8 mouse cellular contexts compared by ENCODE assay signal in genomic region chr7:79780647-79781626, GRCm38 (mm10). TPM values are rescaled to one million over a fixed set of nuclear protein-coding genes. Genes with fewer than 3 reads are reported as not detected.
DNase-seq lines count a peak whose midpoint lies in the region; TF ChIP-seq lines count a peak whose summit lies in the region.

No protein-coding gene starts in this region.

- 33% methylated on average over 16 of the region's 16 CpGs for WGBS in macrophage (ENCODE audit: missing documents)

- H3K79me2 ChIP-seq in macrophage (ENCODE audit: inconsistent target) = no peaks in the 10 kb centered on the region

- DNase-seq in adipocyte (ENCODE audit: low spot score) = peak; percentile 95
- peak; percentile 74 for DNase-seq in gastrocnemius, postnatal 10 days
- DNase-seq in hindlimb bud, embryonic 11.5 days (ENCODE audit: extremely low spot score, low read depth, low spot score) = peak; percentile 76
- DNase-seq in left cerebral cortex, adult 2 months (ENCODE audit: extremely low spot score in 1 of 2, low spot score in 2 of 2) = peak; percentile 61 to 75
- peak; percentile 84 for DNase-seq in retina, postnatal 1 day
- peak; percentile 76 for DNase-seq in urinary bladder, postnatal 14 days (ENCODE audit: low spot score)

- no peaks in the 10 kb centered on the region for H3K36me3 ChIP-seq in macrophage (ENCODE audit: inconsistent target)

- peaks cover 2% of the 10 kb centered on the region; the same call in 1 of the 2 replicates for H3K4me1 ChIP-seq in cortical plate, adult 2 months (ENCODE audit: control insufficient read depth, insufficient read depth, low read length)

- H3K4me3 ChIP-seq in cortical plate, adult 2 months (ENCODE audit: insufficient read depth, low read length) = peak overlapping the region; percentile 22
- H3K4me3 ChIP-seq in left cerebral cortex, adult 2 months = peak overlapping the region; percentile 36
- peak overlapping the region; percentile 16; the same call in 1 of the 2 replicates for H3K4me3 ChIP-seq in macrophage (ENCODE audit: inconsistent target)

- H3K27ac ChIP-seq in cortical plate, adult 2 months (ENCODE audit: insufficient read depth, low read length) = no peak overlapping the region
- no peak overlapping the region for H3K27ac ChIP-seq in left cerebral cortex, adult 2 months
- peak overlapping the region; percentile 62 for H3K27ac ChIP-seq in macrophage

- no peak for TF ChIP-seq POLR2A in cortical plate, adult 2 months (IDR thresholded peaks at IDR 0.05; ENCODE audit: extremely low read depth, insufficient read depth, low read length)

- TF ChIP-seq CTCF in cortical plate, adult 2 months (IDR thresholded peaks at IDR 0.05; ENCODE audit: extremely low read depth, insufficient read depth, low read length) = peak; percentile 84
- TF ChIP-seq CTCF in left cerebral cortex, adult 2 months (IDR thresholded peaks at IDR 0.05) = peak; percentile 99

- intact Hi-C loops in left cerebral cortex, adult 2 months (cut with DNase I) = no loop called here

RNA-seq across cellular contexts. Expression of gene Mesp1, which starts 12.7 kb away (rescaled TPM):
- polyA plus RNA-seq in cortical plate, adult 2 months (2012; rRNA removed) = 0.08 and 0.19 TPM in 2 replicates
- total RNA-seq in gastrocnemius, postnatal 10 days (2021) = not detected
- under 1 TPM in 1 of 2 experiments, not detected in 1; 0.27 TPM for total RNA-seq in left cerebral cortex, adult 2 months (2021)
- total RNA-seq in macrophage (2018; cell fraction: chromatin; rRNA removed) = not detected
- not detected for total RNA-seq in macrophage (2018; cell fraction: cytosol; rRNA removed)
- total RNA-seq in macrophage (2018; cell fraction: nucleus; rRNA removed) = not detected
- not detected in 3 replicates for polyA plus RNA-seq in macrophage (2018)

RNA-seq across cellular contexts. Expression of gene Mesp2, which starts 29.6 kb away (rescaled TPM):
- 0.91 and 0.98 TPM in 2 replicates for polyA plus RNA-seq in cortical plate, adult 2 months (2012; rRNA removed)
- under 1 TPM in 1 of 2 experiments, not detected in 1; 0.19 TPM for total RNA-seq in gastrocnemius, postnatal 10 days (2021)
- 1 to 10 TPM in 1 of 2 experiments, under 1 TPM in 1; 0.87 to 1.8 TPM for total RNA-seq in left cerebral cortex, adult 2 months (2021)
- not detected for total RNA-seq in macrophage (2018; cell fraction: chromatin; rRNA removed)
- total RNA-seq in macrophage (2018; cell fraction: cytosol; rRNA removed) = under 1 TPM in 7 of 26 experiments, not detected in 19; 0.05 to 0.16 (median 0.10) TPM
- total RNA-seq in macrophage (2018; cell fraction: nucleus; rRNA removed) = not detected
- polyA plus RNA-seq in macrophage (2018) = 0.12 TPM in 1 of 3 replicates, not detected in the others

RNA-seq across cellular contexts. Expression of gene Wdr93, which starts 38.0 kb away (rescaled TPM):
- 0.15 and 0.48 TPM in 2 replicates for polyA plus RNA-seq in cortical plate, adult 2 months (2012; rRNA removed)
- under 1 TPM in 1 of 2 experiments, not detected in 1; 0.11 TPM for total RNA-seq in gastrocnemius, postnatal 10 days (2021)
- under 1 TPM in 1 of 2 experiments, not detected in 1; 0.35 TPM for total RNA-seq in left cerebral cortex, adult 2 months (2021)
- total RNA-seq in macrophage (2018; cell fraction: chromatin; rRNA removed) = under 1 TPM in 11 of 26 experiments, not detected in 15; 0.29 to 0.99 (median 0.47) TPM
- under 1 TPM in 15 of 26 experiments, not detected in 11; 0.04 to 0.15 (median 0.07) TPM for total RNA-seq in macrophage (2018; cell fraction: cytosol; rRNA removed)
- total RNA-seq in macrophage (2018; cell fraction: nucleus; rRNA removed) = under 1 TPM in 6 of 26 experiments, not detected in 20; 0.20 to 0.50 (median 0.31) TPM
- polyA plus RNA-seq in macrophage (2018) = 0.06 TPM in 1 of 3 replicates, not detected in the others

RNA-seq across cellular contexts. Expression of gene Pex11a, which starts 38.0 kb away (rescaled TPM):
- polyA plus RNA-seq in cortical plate, adult 2 months (2012; rRNA removed) = 11.4 and 12.4 TPM in 2 replicates
- total RNA-seq in gastrocnemius, postnatal 10 days (2021) = 1 to 10 TPM; 3.9 to 4.2 TPM
- total RNA-seq in left cerebral cortex, adult 2 months (2021) = 10 to 100 TPM; 10.1 to 11.5 TPM
- total RNA-seq in macrophage (2018; cell fraction: chromatin; rRNA removed) = 10 to 100 TPM in 2 of 26 experiments, 1 to 10 TPM in 24; 1.1 to 14.3 (median 4.4) TPM
- 1 to 10 TPM; 2.2 to 5.5 (median 4.9) TPM for total RNA-seq in macrophage (2018; cell fraction: cytosol; rRNA removed)
- 10 to 100 TPM in 3 of 26 experiments, 1 to 10 TPM in 23; 2.7 to 12.1 (median 6.8) TPM for total RNA-seq in macrophage (2018; cell fraction: nucleus; rRNA removed)
- 5.4 to 5.6 TPM (median 5.5 TPM) in 3 replicates for polyA plus RNA-seq in macrophage (2018)

RNA-seq across cellular contexts. Expression of gene Plin1, which starts 48.2 kb away (rescaled TPM):
- 0.23 TPM in 1 of 2 replicates, not detected in the other for polyA plus RNA-seq in cortical plate, adult 2 months (2012; rRNA removed)
- 10 to 100 TPM; 13.8 to 14.5 TPM for total RNA-seq in gastrocnemius, postnatal 10 days (2021)
- total RNA-seq in left cerebral cortex, adult 2 months (2021) = not detected
- not detected for total RNA-seq in macrophage (2018; cell fraction: chromatin; rRNA removed)
- not detected for total RNA-seq in macrophage (2018; cell fraction: cytosol; rRNA removed)
- not detected for total RNA-seq in macrophage (2018; cell fraction: nucleus; rRNA removed)
- not detected in 3 replicates for polyA plus RNA-seq in macrophage (2018)
